Mouse (Mus musculus) heart, embryonic 16.5 days (tissue): ENCODE measurements at regions not wholly inside any gene's neighbourhood (a gene's known extent, or its start where the extent isn't known, plus 50 kb on each side); places are given as distances from the start of the nearest gene placed in this dataset.

ENCODE experiments used
- ATAC-seq: fragments of 200-750 bp; cut with Nextera tagmentation; replicated peaks from 2 replicates; pipeline ENCODE4 v1.8.0; 2017; ENCODE audit warnings: moderate number of reproducible peaks; ENCODE audit not compliant: insufficient read depth, low FRiP score; ENCODE audit errors: extremely low read depth
- H3K27ac ChIP-seq: fragments of 300-500 bp; sonication (generic); 2 replicates; pipeline ENCODE4 v1.5.1; 2014; ENCODE audit warnings: mild to moderate bottlenecking, low read length, control low read depth, moderate library complexity
- H3K27me3 ChIP-seq: fragments of 300-500 bp; sonication (generic); 2 replicates; pipeline ENCODE4 v1.6.1; 2014; ENCODE audit warnings: low read length, mixed read lengths; ENCODE audit not compliant: control insufficient read depth, insufficient read depth
- H3K36me3 ChIP-seq: fragments of 300-500 bp; sonication (generic); 2 replicates; pipeline ENCODE4 v1.6.1; 2014; ENCODE audit not compliant: control insufficient read depth, insufficient read depth
- H3K4me1 ChIP-seq: fragments of 300-500 bp; sonication (generic); 2 replicates; pipeline ENCODE4 v1.6.1; 2014; ENCODE audit warnings: low read length, mixed read lengths; ENCODE audit not compliant: control insufficient read depth, insufficient read depth
- H3K4me2 ChIP-seq: fragments of 300-500 bp; sonication (generic); 2 replicates; pipeline ENCODE4 v1.6.1; 2014; ENCODE audit warnings: low read depth, mild to moderate bottlenecking, control low read depth, low read length
- H3K4me3 ChIP-seq: fragments of 300-500 bp; sonication (generic); 2 replicates; pipeline ENCODE4 v1.5.1; 2014; ENCODE audit warnings: mild to moderate bottlenecking, control low read depth, low read length
- H3K9ac ChIP-seq: fragments of 300-500 bp; sonication (generic); 2 replicates; pipeline ENCODE4 v1.6.1; 2014; ENCODE audit warnings: low read length, control low read depth
- H3K9me3 ChIP-seq: fragments of 300-500 bp; sonication (generic); replicated peaks from 2 replicates; pipeline ENCODE4 v1.6.1; 2016; ENCODE audit warnings: low read length; ENCODE audit not compliant: control insufficient read depth
- WGBS: fragments of 180-500 bp; shearing (Covaris S2); extraction: QIAGEN DNeasy Blood & Tissue Kit; methylation state at CpG from one replicate; pipeline ENCODE4 v1.1.7; 2014; 5-methylcytosine and 5-hydroxymethylcytosine counted together

GRCm38 (mm10) chr13:3477997-3478728 lies 59.7 kb upstream of the Gdi2 start:
- peak overlapping the region; percentile 67 for H3K4me3 ChIP-seq
- no peaks in the 10 kb centered on the region for H3K9me3 ChIP-seq
- no peaks in the 10 kb centered on the region for H3K36me3 ChIP-seq
- WGBS, result 2% methylated on average over 44 of the region's 45 CpGs
- peak overlapping the region; percentile 62 for H3K9ac ChIP-seq
- peak overlapping the region; percentile 76 for H3K4me2 ChIP-seq
- peaks cover 7% of the 10 kb centered on the region; the same call in 1 of the 2 replicates for H3K4me1 ChIP-seq
- H3K27ac ChIP-seq, result no peak overlapping the region
- no peaks in the 10 kb centered on the region for H3K27me3 ChIP-seq
- peak; percentile 97 for ATAC-seq
